Mouse (Mus musculus): ENCODE results near the gene Calm4. TPM values are rescaled to one million over a fixed set of nuclear protein-coding genes. Genes with fewer than 3 reads are reported as not detected.

Calm4 gene
- total RNA-seq, 1 experiment = not detected

GRCm38 (mm10) chr13:3877185-3877584, 39.6 kb downstream of the Calm4 start:
- Histone ChIP-seq H3K9ac (ENCODE audit: insufficient read depth, low read depth, low read length, poor library complexity, severe bottlenecking) (no peak overlapping the region), H3K36me3 (ENCODE audit: control insufficient read depth, insufficient read depth, low read length, poor library complexity, severe bottlenecking) (peaks cover 4% of the 10 kb centered on the region; the same call in 1 of the 2 replicates), H3K9me3 (ENCODE audit: control insufficient read depth, insufficient read depth, low read depth, low read length) (no peaks in the 10 kb centered on the region), H3K4me3 (ENCODE audit: insufficient read depth in 1 of 2, low read depth in 1 of 2, low read length in 2 of 2, poor library complexity in 1 of 2, severe bottlenecking in 1 of 2) (no peak overlapping the region), H3K27ac (ENCODE audit: insufficient read depth, low read depth, low read length, poor library complexity, severe bottlenecking) (no peak overlapping the region), H3K4me1 (ENCODE audit: control insufficient read depth in 2 of 2, insufficient read depth in 2 of 2, low read length in 2 of 2, poor library complexity in 1 of 2) (no peaks in the 10 kb centered on the region)
- in situ Hi-C loops (cut with MboI; ENCODE audit: low sequenced_read_pairs in 2 of 2, unreplicated experiment in 2 of 2) = loop anchor here in 1 of 2 experiments (25.0 kb wide), 1 partner anchor 215 kb away; no protein-coding TSS in a partner anchor
- no peak for DNase-seq (ENCODE audit: low read depth, low spot score)
- no peak for TF ChIP-seq CHD2 (IDR thresholded peaks at IDR 0.05; ENCODE audit: low read depth, low read length)
- TF ChIP-seq ZC3H11A (IDR thresholded peaks at IDR 0.05; ENCODE audit: borderline replicate concordance, low read depth, low read length) = no peak
- TF ChIP-seq HCFC1 (IDR thresholded peaks at IDR 0.05; ENCODE audit: borderline replicate concordance, insufficient read depth, low read length) = no peak
- no peak for TF ChIP-seq MAFK (IDR thresholded peaks at IDR 0.05; ENCODE audit: insufficient read depth, low read depth, low read length)
- no peak for TF ChIP-seq ZNF384 (IDR thresholded peaks at IDR 0.05; ENCODE audit: low read depth, low read length)

GRCm38 (mm10) chr13:3877679-3878220, 40.2 kb downstream of the Calm4 start:
- no peaks in the 10 kb centered on the region for H3K4me1 ChIP-seq (ENCODE audit: control insufficient read depth in 2 of 2, insufficient read depth in 2 of 2, low read length in 2 of 2, poor library complexity in 1 of 2)
- DNase-seq (ENCODE audit: low read depth, low spot score) = no peak
- TF ChIP-seq ZNF384 (IDR thresholded peaks at IDR 0.05; ENCODE audit: low read depth, low read length) (no peak), HCFC1 (IDR thresholded peaks at IDR 0.05; ENCODE audit: borderline replicate concordance, insufficient read depth, low read length) (no peak), ZC3H11A (IDR thresholded peaks at IDR 0.05; ENCODE audit: borderline replicate concordance, low read depth, low read length) (no peak), CHD2 (IDR thresholded peaks at IDR 0.05; ENCODE audit: low read depth, low read length) (no peak), MAFK (IDR thresholded peaks at IDR 0.05; ENCODE audit: insufficient read depth, low read depth, low read length) (no peak)
- peaks cover 4% of the 10 kb centered on the region; the same call in 1 of the 2 replicates for H3K36me3 ChIP-seq (ENCODE audit: control insufficient read depth, insufficient read depth, low read length, poor library complexity, severe bottlenecking)
- in situ Hi-C loops (cut with MboI; ENCODE audit: low sequenced_read_pairs in 2 of 2, unreplicated experiment in 2 of 2) = loop anchor here in 1 of 2 experiments (25.0 kb wide), 1 partner anchor 215 kb away; no protein-coding TSS in a partner anchor
- H3K9me3 ChIP-seq (ENCODE audit: control insufficient read depth, insufficient read depth, low read depth, low read length) = no peaks in the 10 kb centered on the region
- no peak overlapping the region for H3K4me3 ChIP-seq (ENCODE audit: insufficient read depth in 1 of 2, low read depth in 1 of 2, low read length in 2 of 2, poor library complexity in 1 of 2, severe bottlenecking in 1 of 2)
- no peak overlapping the region; the same call in 1 of the 2 replicates for H3K27ac ChIP-seq (ENCODE audit: insufficient read depth, low read depth, low read length, poor library complexity, severe bottlenecking)
- H3K9ac ChIP-seq (ENCODE audit: insufficient read depth, low read depth, low read length, poor library complexity, severe bottlenecking) = no peak overlapping the region

- in situ Hi-C loops (cut with MboI; ENCODE audit: low sequenced_read_pairs in 2 of 2, unreplicated experiment in 2 of 2) = loop anchor here in 1 of 2 experiments (25.0 kb wide), 1 partner anchor 224 kb away; no protein-coding TSS in a partner anchor
- H3K36me3 ChIP-seq (ENCODE audit: control insufficient read depth, insufficient read depth, low read length, poor library complexity, severe bottlenecking) = peaks cover 37% of the 10 kb centered on the region
Observed at GRCm38 (mm10) chr13:3886663-3887062, 49.1 kb downstream of the Calm4 start.

More at GRCm38 (mm10) chr13:3886663-3887062, 49.1 kb downstream of the Calm4 start:
- TF ChIP-seq ZNF384 (IDR thresholded peaks at IDR 0.05; ENCODE audit: low read depth, low read length) (no peak), HCFC1 (IDR thresholded peaks at IDR 0.05; ENCODE audit: borderline replicate concordance, insufficient read depth, low read length) (no peak), ZC3H11A (IDR thresholded peaks at IDR 0.05; ENCODE audit: borderline replicate concordance, low read depth, low read length) (no peak), MAFK (IDR thresholded peaks at IDR 0.05; ENCODE audit: insufficient read depth, low read depth, low read length) (no peak), CHD2 (IDR thresholded peaks at IDR 0.05; ENCODE audit: low read depth, low read length) (no peak)
- DNase-seq (ENCODE audit: low read depth, low spot score) = no peak
- H3K4me3 ChIP-seq (ENCODE audit: insufficient read depth in 1 of 2, low read depth in 1 of 2, low read length in 2 of 2, poor library complexity in 1 of 2, severe bottlenecking in 1 of 2) = no peak overlapping the region
- H3K27ac ChIP-seq (ENCODE audit: insufficient read depth, low read depth, low read length, poor library complexity, severe bottlenecking) = no peak overlapping the region
- H3K9me3 ChIP-seq (ENCODE audit: control insufficient read depth, insufficient read depth, low read depth, low read length) = no peaks in the 10 kb centered on the region
- H3K4me1 ChIP-seq (ENCODE audit: control insufficient read depth in 2 of 2, insufficient read depth in 2 of 2, low read length in 2 of 2, poor library complexity in 1 of 2) = peaks cover 0 to 2% of the 10 kb centered on the region in 2 experiments; a peak in 1 of 4 replicates
- no peak overlapping the region for H3K9ac ChIP-seq (ENCODE audit: insufficient read depth, low read depth, low read length, poor library complexity, severe bottlenecking)

Other genes with a start within 250 kb of the Calm4 start
- 33.1 and 34.9 TPM in 2 replicates for gene Fam208b, start 226.6 kb upstream of the Calm4 start, total RNA-seq (2012; rRNA removed)
- gene Asb13, start 203.7 kb upstream of the Calm4 start, total RNA-seq (2012; rRNA removed) = 2.3 and 3.0 TPM in 2 replicates
- gene Calml3, start 33.4 kb upstream of the Calm4 start, total RNA-seq (2012; rRNA removed) = not detected in 2 replicates
- not detected in 2 replicates for gene Calm5, start 16.4 kb downstream of the Calm4 start, total RNA-seq (2012; rRNA removed)
- gene Net1, start 80.5 kb downstream of the Calm4 start, total RNA-seq (2012; rRNA removed) = 17.4 and 21.1 TPM in 2 replicates
- gene Tubal3, start 80.5 kb downstream of the Calm4 start, total RNA-seq (2012; rRNA removed) = not detected in 2 replicates
- not detected in 2 replicates for gene Ucn3, start 107.6 kb downstream of the Calm4 start, total RNA-seq (2012; rRNA removed)
- gene Akr1c14, start 211.3 kb downstream of the Calm4 start, total RNA-seq (2012; rRNA removed) = 0.40 TPM in 1 of 2 replicates, not detected in the other